Mouse (Mus musculus): ENCODE measurements at regions not wholly inside any gene's neighbourhood (a gene's known extent, or its start where the extent isn't known, plus 50 kb on each side); places are given as distances from the start of the nearest gene placed in this dataset.

DNA sequence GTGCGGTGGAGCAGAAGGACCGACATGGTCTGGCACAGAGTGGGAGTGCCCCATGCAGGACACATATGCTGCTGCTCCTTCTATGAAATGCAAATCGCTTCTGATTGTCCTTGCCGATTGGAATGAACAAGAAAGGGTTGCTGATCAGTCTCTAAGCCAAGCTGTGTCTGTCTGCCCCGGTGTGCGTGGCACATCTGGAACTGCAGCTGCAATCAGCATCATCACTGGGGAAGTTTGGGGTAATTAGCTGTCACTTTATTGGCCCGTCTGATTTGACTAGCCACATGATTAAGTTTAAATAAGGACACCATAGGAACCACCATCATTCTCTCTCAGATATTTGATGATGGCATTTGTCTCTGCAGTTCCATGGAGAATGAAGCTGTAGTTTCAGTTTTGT is 162.9 kb upstream of the Ppp3ca start:
- H3K27me3 ChIP-seq, result no peaks in the 10 kb centered on the region
- DNase-seq (ENCODE audit: low read depth, low spot score), result no peak
- ChIA-PET POLR2A (interaction anchor here (1.3 kb wide), 1 partner anchor 11 kb away, joined by 4 read pairs; no protein-coding TSS in a partner anchor), CTCF (interaction anchor here (0.8 to 1.7 kb wide), 3 partner anchors 23 to 32 kb away, joined by 3 read pairs; no protein-coding TSS in a partner anchor)
- in situ Hi-C loops (cut with MboI; ENCODE audit: low pct_unique_long_range_greater_than_20kb), result no loop called here
- ATAC-seq, result no peak
- TF ChIP-seq CTCF (IDR thresholded peaks at IDR 0.05), result no peak

GRCm38 (mm10) chr3:136494831-136495230 is 169.0 kb upstream of the Bank1 start:
- ATAC-seq (no peak), DNase-seq (ENCODE audit: low read depth, low spot score) (no peak)
- in situ Hi-C loops (cut with MboI; ENCODE audit: low pct_unique_long_range_greater_than_20kb), result no loop called here
- no peak for TF ChIP-seq CTCF (IDR thresholded peaks at IDR 0.05)
- ChIA-PET CTCF (interaction anchor here (2.2 kb wide), 1 partner anchor 12 kb away, joined by 7 read pairs; no protein-coding TSS in a partner anchor), POLR2A (no interaction called here)
- H3K27me3 ChIP-seq, result no peaks in the 10 kb centered on the region

GRCm38 (mm10) chr3:136491683-136492082 is 165.8 kb upstream of the Bank1 start:
- DNase-seq (ENCODE audit: low read depth, low spot score) (no peak), ATAC-seq (no peak)
- ChIA-PET POLR2A (interaction anchor here (0.6 kb wide), 1 partner anchor 31 kb away, joined by 4 read pairs; no protein-coding TSS in a partner anchor), CTCF (interaction anchor here (1.9 kb wide), 1 partner anchor 10 kb away, joined by 5 read pairs; no protein-coding TSS in a partner anchor)
- peak; percentile 35 for TF ChIP-seq CTCF (IDR thresholded peaks at IDR 0.05)
- in situ Hi-C loops (cut with MboI; ENCODE audit: low pct_unique_long_range_greater_than_20kb), result no loop called here
- H3K27me3 ChIP-seq, result no peaks in the 10 kb centered on the region

- no peak for TF ChIP-seq CTCF (IDR thresholded peaks at IDR 0.05)
Observed at GRCm38 (mm10) chr3:136471693-136472092, 145.8 kb upstream of the Bank1 start.

GRCm38 (mm10) chr3:136462747-136463146 is 136.9 kb upstream of the Bank1 start:
- in situ Hi-C loops (cut with MboI; ENCODE audit: low pct_unique_long_range_greater_than_20kb), result no loop called here
- ATAC-seq, result no peak
- CTCF ChIA-PET, result no interaction called here

More at GRCm38 (mm10) chr3:136471693-136472092, 145.8 kb upstream of the Bank1 start:
- POLR2A ChIA-PET, result no interaction called here
- ATAC-seq (no peak), DNase-seq (ENCODE audit: low read depth, low spot score) (no peak)
- in situ Hi-C loops (cut with MboI; ENCODE audit: low pct_unique_long_range_greater_than_20kb), result no loop called here
- no peaks in the 10 kb centered on the region for H3K27me3 ChIP-seq
- CTCF ChIA-PET, result no interaction called here

GRCm38 (mm10) chr3:136456471-136457117 is 130.7 kb upstream of the Bank1 start:
- DNase-seq (ENCODE audit: low read depth, low spot score) (no peak), ATAC-seq (no peak)
- no peaks in the 10 kb centered on the region for H3K27me3 ChIP-seq
- ChIA-PET POLR2A (no interaction called here), CTCF (interaction anchor here (1.3 kb wide), 1 partner anchor 9 kb away, joined by 3 read pairs; no protein-coding TSS in a partner anchor)
- in situ Hi-C loops (cut with MboI; ENCODE audit: low pct_unique_long_range_greater_than_20kb), result no loop called here
- no peak for TF ChIP-seq CTCF (IDR thresholded peaks at IDR 0.05)

More at GRCm38 (mm10) chr3:136462747-136463146, 136.9 kb upstream of the Bank1 start:
- no peak for DNase-seq (ENCODE audit: low read depth, low spot score)
- TF ChIP-seq CTCF (IDR thresholded peaks at IDR 0.05), result no peak
- H3K27me3 ChIP-seq, result no peaks in the 10 kb centered on the region
- POLR2A ChIA-PET, result no interaction called here

GRCm38 (mm10) chr3:136455651-136456470 is 130.0 kb upstream of the Bank1 start:
- DNase-seq (ENCODE audit: low read depth, low spot score) (no peak), ATAC-seq (no peak)
- ChIA-PET POLR2A (no interaction called here), CTCF (interaction anchor here (1.3 to 1.5 kb wide), 2 partner anchors 9 to 10 kb away, joined by 3 to 4 read pairs; no protein-coding TSS in a partner anchor)
- no peaks in the 10 kb centered on the region for H3K27me3 ChIP-seq
- in situ Hi-C loops (cut with MboI; ENCODE audit: low pct_unique_long_range_greater_than_20kb), result no loop called here
- no peak for TF ChIP-seq CTCF (IDR thresholded peaks at IDR 0.05)

- in situ Hi-C loops (cut with MboI; ENCODE audit: low pct_unique_long_range_greater_than_20kb), result no loop called here
- DNase-seq (ENCODE audit: low read depth, low spot score), result peak; percentile 93
- ATAC-seq, result peak; percentile 99
- no peak for TF ChIP-seq CTCF (IDR thresholded peaks at IDR 0.05)
- POLR2A ChIA-PET, result interaction anchor here (0.7 kb wide), 1 partner anchor 570 kb away, joined by 6 read pairs; no protein-coding TSS in a partner anchor
- CTCF ChIA-PET, result interaction anchor here (1.5 kb wide), 2 partner anchors 10 to 23 kb away, joined by 4 to 5 read pairs; no protein-coding TSS in a partner anchor
- H3K27me3 ChIP-seq, result no peaks in the 10 kb centered on the region
Observed at GRCm38 (mm10) chr3:136454967-136455366, 129.1 kb upstream of the Bank1 start.

DNA sequence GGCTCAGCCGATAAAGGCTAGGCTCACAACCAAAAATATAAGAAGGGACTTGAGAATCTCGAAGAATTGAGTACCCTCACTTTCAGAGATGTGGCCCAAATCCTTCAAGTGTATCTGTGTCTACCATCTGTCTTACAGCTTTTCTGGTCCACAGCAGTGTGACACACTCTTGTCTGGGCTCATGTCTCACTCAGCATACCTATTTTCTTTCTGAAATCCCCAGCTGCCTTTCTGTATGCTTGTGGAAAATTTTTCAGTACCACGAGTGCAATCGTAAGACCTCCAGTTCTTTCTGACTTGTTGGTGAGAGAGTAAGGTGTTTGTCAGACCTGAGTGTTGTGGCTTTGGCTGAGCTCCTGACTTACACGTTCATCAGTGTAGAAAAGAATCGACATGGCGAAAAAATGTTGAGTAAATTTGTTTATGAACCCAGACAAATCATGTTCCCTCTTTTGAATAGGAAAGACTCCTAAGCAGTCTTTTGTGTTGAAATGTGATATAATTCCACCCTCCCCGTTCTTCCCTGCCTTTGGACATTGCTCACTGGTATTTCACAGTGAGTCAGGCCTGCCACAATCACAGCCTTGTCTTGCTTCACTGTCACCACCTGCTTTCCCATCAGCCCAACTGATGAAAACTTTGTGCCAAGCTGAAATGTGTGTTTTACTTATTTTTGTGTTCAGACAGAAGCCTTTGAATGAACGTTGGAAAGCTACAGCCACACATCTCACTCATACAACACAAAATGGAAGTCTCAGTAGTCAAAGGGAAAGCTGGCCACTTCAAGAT is 125.3 kb upstream of the Bank1 start:
- ChIA-PET POLR2A (interaction anchor here (2.3 kb wide), 1 partner anchor 11 kb away, joined by 5 read pairs; no protein-coding TSS in a partner anchor), CTCF (interaction anchor here (1.1 to 2.5 kb wide), 2 partner anchors 11 to 100 kb away, joined by 3 to 9 read pairs; no protein-coding TSS in a partner anchor)
- H3K27me3 ChIP-seq, result no peaks in the 10 kb centered on the region
- in situ Hi-C loops (cut with MboI; ENCODE audit: low pct_unique_long_range_greater_than_20kb), result no loop called here
- ATAC-seq (no peak), DNase-seq (ENCODE audit: low read depth, low spot score) (no peak)
- TF ChIP-seq CTCF (IDR thresholded peaks at IDR 0.05), result no peak

All from Patski (cell line).